Mouse (Mus musculus) MEL (cell line): ENCODE measurements around the gene Elmod3. TPM values are rescaled to one million over a fixed set of nuclear protein-coding genes. Genes with fewer than 3 reads are reported as not detected.

Experiments used
- DNase-seq: peaks from one replicate; pipeline ENCODE4 v3.0.0; 2011; ENCODE audit warnings: low read depth, low spot score
- H3K27ac ChIP-seq: 2 replicates; pipeline ENCODE4 v1.5.1; 2012; ENCODE audit warnings: low read depth, mild to moderate bottlenecking, control low read depth, low read length, moderate library complexity; ENCODE audit not compliant: control insufficient read depth
- H3K27me3 ChIP-seq, 2 experiments: fragments of 150-350 bp in 1 of 2; sonication (generic) in 1 of 2; 2 replicates each; pipeline ENCODE4 v1.6.1; 2012; ENCODE audit warnings: low read length in 2 of 2, mild to moderate bottlenecking in 2 of 2, improper control_type of control experiment in 1 of 2, moderate library complexity in 1 of 2; ENCODE audit not compliant: insufficient read depth in 2 of 2, control insufficient read depth in 1 of 2
- H3K36me3 ChIP-seq, 2 experiments: 2 replicates each; pipeline ENCODE4 v1.6.1; 2012 to 2014; ENCODE audit warnings: low read length in 2 of 2, improper control_type of control experiment in 1 of 2, inconsistent platforms in 1 of 2, mild to moderate bottlenecking in 1 of 2; ENCODE audit not compliant: insufficient read depth in 2 of 2, control insufficient read depth in 1 of 2
- H3K4me1 ChIP-seq, 2 experiments: fragments of 150-350 bp in 1 of 2; sonication (generic) in 1 of 2; 2 replicates each; pipeline ENCODE4 v1.6.1; 2012; ENCODE audit warnings: low read length in 2 of 2, improper control_type of control experiment in 1 of 2, mild to moderate bottlenecking in 1 of 2; ENCODE audit not compliant: insufficient read depth in 2 of 2, control insufficient read depth in 1 of 2
- H3K4me3 ChIP-seq, 2 experiments: fragments of 150-350 bp in 1 of 2; sonication (generic) in 1 of 2; 2 replicates each; pipeline ENCODE4 v1.5.1; 2012; ENCODE audit warnings: low read depth in 2 of 2, low read length in 2 of 2, mild to moderate bottlenecking in 2 of 2, moderate library complexity in 2 of 2, control low read depth in 1 of 2, improper control_type of control experiment in 1 of 2; ENCODE audit not compliant: control insufficient read depth in 1 of 2, insufficient read depth in 1 of 2
- H3K79me2 ChIP-seq: 2 replicates; pipeline ENCODE4 v1.6.1; 2012; ENCODE audit warnings: mild to moderate bottlenecking, low read length, moderate library complexity; ENCODE audit not compliant: control insufficient read depth, poor library complexity, insufficient read depth
- H3K9ac ChIP-seq: 2 replicates; pipeline ENCODE4 v1.6.1; 2012; ENCODE audit warnings: low read depth, mild to moderate bottlenecking, control low read depth, low read length, moderate library complexity; ENCODE audit not compliant: control insufficient read depth, poor library complexity, severe bottlenecking
- H3K9me3 ChIP-seq: fragments of 150-350 bp; sonication (generic); replicated peaks from 2 replicates; pipeline ENCODE4 v1.6.1; 2012; ENCODE audit warnings: mild to moderate bottlenecking, low read length, improper control_type of control experiment, moderate library complexity; ENCODE audit not compliant: insufficient read depth
- BHLHE40 ChIP-seq: IDR thresholded peaks from 2 replicates; pipeline ENCODE4 v1.6.1; 2012; ENCODE audit warnings: low read depth, mild to moderate bottlenecking, inconsistent platforms, low read length, improper control_type of control experiment, borderline replicate concordance
- CHD2 ChIP-seq: IDR thresholded peaks from 2 replicates; pipeline ENCODE4 v1.6.1; 2011; ENCODE audit warnings: low read length, improper control_type of control experiment
- E2F4 ChIP-seq: IDR thresholded peaks from 2 replicates; pipeline ENCODE4 v1.6.1; 2011; ENCODE audit warnings: low read depth, low read length, improper control_type of control experiment, borderline replicate concordance
- ELF1 ChIP-seq: IDR thresholded peaks from 2 replicates; pipeline ENCODE4 v1.6.1; 2014; ENCODE audit warnings: low read depth, mild to moderate bottlenecking, inconsistent platforms, low read length, improper control_type of control experiment, moderate library complexity
- ETS1 ChIP-seq: IDR thresholded peaks from 2 replicates; pipeline ENCODE4 v1.6.1; 2012; ENCODE audit warnings: low read depth, mild to moderate bottlenecking, inconsistent platforms, low read length, improper control_type of control experiment, moderate library complexity
- HCFC1 ChIP-seq: IDR thresholded peaks from 2 replicates; pipeline ENCODE4 v1.6.1; 2012; ENCODE audit warnings: low read depth, mild to moderate bottlenecking, inconsistent platforms, low read length, improper control_type of control experiment, moderate library complexity
- MAFK ChIP-seq: IDR thresholded peaks from 2 replicates; pipeline ENCODE4 v1.6.1; 2011; ENCODE audit warnings: low read depth, mild to moderate bottlenecking, low read length, improper control_type of control experiment, borderline replicate concordance
- MEF2A ChIP-seq: IDR thresholded peaks from 2 replicates; pipeline ENCODE4 v1.6.1; 2014; ENCODE audit warnings: low read depth, mild to moderate bottlenecking, inconsistent platforms, low read length, improper control_type of control experiment; ENCODE audit not compliant: poor library complexity, insufficient replicate concordance, severe bottlenecking; ENCODE audit errors: extremely low read depth
- NRF1 ChIP-seq: IDR thresholded peaks from 2 replicates; pipeline ENCODE4 v1.6.1; 2014; ENCODE audit warnings: low read depth, mild to moderate bottlenecking, inconsistent platforms, low read length, improper control_type of control experiment, moderate library complexity; ENCODE audit not compliant: poor library complexity, insufficient read depth, severe bottlenecking
- POLR2A ChIP-seq, 2 experiments: IDR thresholded peaks; 2 replicates each; pipeline ENCODE4 v1.6.1; 2011 to 2012; ENCODE audit warnings: low read length in 2 of 2, mild to moderate bottlenecking in 2 of 2, control low read depth in 1 of 2, improper control_type of control experiment in 1 of 2, low read depth in 1 of 2, moderate library complexity in 1 of 2; ENCODE audit not compliant: control insufficient read depth in 1 of 2, insufficient read depth in 1 of 2, poor library complexity in 1 of 2
- POLR2AphosphoS2 ChIP-seq: IDR thresholded peaks from 2 replicates; pipeline ENCODE4 v1.6.1; 2011; ENCODE audit warnings: low read length, improper control_type of control experiment
- POLR2AphosphoS5 ChIP-seq: IDR thresholded peaks from 2 replicates; pipeline ENCODE4 v1.6.1; 2012; ENCODE audit warnings: low read depth, borderline replicate concordance, mild to moderate bottlenecking, inconsistent platforms, low read length, moderate library complexity, mixed read lengths
- RCOR1 ChIP-seq: IDR thresholded peaks from 2 replicates; pipeline ENCODE4 v1.6.1; 2012; ENCODE audit warnings: low read depth, mild to moderate bottlenecking, inconsistent platforms, low read length, improper control_type of control experiment
- SMC3 ChIP-seq: IDR thresholded peaks from 2 replicates; pipeline ENCODE4 v1.6.1; 2011; ENCODE audit warnings: low read depth, low read length, improper control_type of control experiment
- TAL1 ChIP-seq: IDR thresholded peaks from 2 replicates; pipeline ENCODE4 v1.6.1; 2012; ENCODE audit warnings: mild to moderate bottlenecking, inconsistent platforms, low read length, moderate library complexity, mixed read lengths
- USF1 ChIP-seq: IDR thresholded peaks from 2 replicates; pipeline ENCODE4 v1.6.1; 2014; ENCODE audit warnings: low read depth, mild to moderate bottlenecking, inconsistent platforms, low read length, improper control_type of control experiment, moderate library complexity
- USF2 ChIP-seq, 2 experiments: IDR thresholded peaks; 2 replicates each; pipeline ENCODE4 v1.6.1; 2011 to 2012; ENCODE audit warnings: improper control_type of control experiment in 2 of 2, low read length in 2 of 2, borderline replicate concordance in 1 of 2, inconsistent platforms in 1 of 2, low read depth in 1 of 2, mild to moderate bottlenecking in 1 of 2; ENCODE audit not compliant: insufficient read depth in 1 of 2
- ZC3H11A ChIP-seq: IDR thresholded peaks from 2 replicates; pipeline ENCODE4 v1.6.1; 2012; ENCODE audit warnings: low read depth, mild to moderate bottlenecking, inconsistent platforms, low read length, improper control_type of control experiment
- ZNF384 ChIP-seq: IDR thresholded peaks from 2 replicates; pipeline ENCODE4 v1.6.1; 2012; ENCODE audit warnings: low read depth, mild to moderate bottlenecking, inconsistent platforms, low read length, improper control_type of control experiment
- polyA plus RNA-seq, 2 experiments: library from polyadenylated mRNA; stranded (reverse) in 1 of 2; unstranded in 1 of 2; fragments of >175 nt in 1 of 2; fragments of >200 nt in 1 of 2; gene quantifications; 2 replicates each; pipeline versions ENCODE4 v1.2.1 to v1.2.4; 2012; ENCODE audit warnings: low replicate concordance in 2 of 2, low read depth in 1 of 2; ENCODE audit not compliant: insufficient read length in 2 of 2, insufficient read depth in 1 of 2, missing spikeins in 1 of 2
- total RNA-seq: library from RNA; depleted of rRNA; stranded (reverse); fragments of 300-350 nt; gene quantifications from 2 replicates; pipeline ENCODE4 v1.2.3, GENCODE M21; 2012

Elmod3 gene
- total and polyA plus RNA-seq, 3 experiments = 4.2 to 14.1 TPM; not detected in 1

GRCm38 (mm10) chr6:72645364-72645763 is 47.2 kb upstream of the Elmod3 start:
- H3K4me3 ChIP-seq = no peak overlapping the region
- H3K36me3 ChIP-seq = no peaks in the 10 kb centered on the region
- H3K27ac ChIP-seq = no peak overlapping the region
- no peaks in the 10 kb centered on the region for H3K79me2 ChIP-seq
- H3K27me3 ChIP-seq = peaks cover 3 to 16% of the 10 kb centered on the region in 2 experiments; a peak in 3 of 4 replicates
- no peaks in the 10 kb centered on the region for H3K9me3 ChIP-seq
- H3K4me1 ChIP-seq = no peaks in the 10 kb centered on the region
- H3K9ac ChIP-seq = no peak overlapping the region
- DNase-seq = no peak
- no peak for TF ChIP-seq USF2 (IDR thresholded peaks at IDR 0.05; ENCODE audit: borderline replicate concordance in 1 of 2, insufficient read depth in 1 of 2, low read depth in 1 of 2, low read length in 2 of 2)
- TF ChIP-seq MAFK = no peak
- TF ChIP-seq ELF1 = no peak
- no peak for TF ChIP-seq MEF2A
- no peak for TF ChIP-seq POLR2AphosphoS2
- no peak for TF ChIP-seq CHD2

GRCm38 (mm10) chr6:72644576-72644975 is 46.4 kb upstream of the Elmod3 start:
- H3K36me3 ChIP-seq = no peaks in the 10 kb centered on the region

GRCm38 (mm10) chr6:72641218-72641954 is 43.2 kb upstream of the Elmod3 start:
- TF ChIP-seq E2F4 (no peak), NRF1 (no peak), ZC3H11A (no peak), TAL1 (no peak), HCFC1 (no peak), USF1 (no peak), MAFK (no peak), ELF1 (no peak), POLR2AphosphoS5 (no peak), BHLHE40 (no peak)
- Histone ChIP-seq H3K27me3 (peaks cover 4 to 14% of the 10 kb centered on the region in 2 experiments; a peak in 3 of 4 replicates), H3K4me1 (peaks cover 0 to under 1% of the 10 kb centered on the region in 2 experiments; a peak in 1 of 4 replicates), H3K9ac (no peak overlapping the region), H3K79me2 (no peaks in the 10 kb centered on the region), H3K4me3 (no peak overlapping the region), H3K9me3 (no peaks in the 10 kb centered on the region), H3K27ac (no peak overlapping the region), H3K36me3 (no peaks in the 10 kb centered on the region)
- no peak for DNase-seq

More at GRCm38 (mm10) chr6:72644576-72644975, 46.4 kb upstream of the Elmod3 start:
- H3K9me3 ChIP-seq = no peaks in the 10 kb centered on the region
- H3K79me2 ChIP-seq = no peaks in the 10 kb centered on the region
- no peak overlapping the region for H3K27ac ChIP-seq
- no peak overlapping the region for H3K9ac ChIP-seq
- H3K4me3 ChIP-seq = no peak overlapping the region
- no peak for DNase-seq
- TF ChIP-seq MEF2A (no peak), SMC3 (no peak), POLR2AphosphoS5 (no peak), POLR2A (IDR thresholded peaks at IDR 0.05; ENCODE audit: control insufficient read depth in 1 of 2, insufficient read depth in 1 of 2, low read depth in 1 of 2, low read length in 2 of 2, poor library complexity in 1 of 2) (no peak), ETS1 (no peak), ZNF384 (no peak), RCOR1 (no peak)
- no peaks in the 10 kb centered on the region for H3K4me1 ChIP-seq
- H3K27me3 ChIP-seq = peaks cover 3 to 14% of the 10 kb centered on the region in 2 experiments; a peak in 3 of 4 replicates
